1 mouse cellular context compared by ENCODE assay signal in genomic region chr8:72459881-72460533, GRCm38 (mm10).
TF ChIP-seq lines count a peak whose summit lies in the region.

No protein-coding gene starts in this region.

TF ChIP-seq in myocyte, 11 proteins besides CTCF, POLR2A, EP300 and RAD21 (continued from another document):
- TF ChIP-seq TCF3 (IDR thresholded peaks at IDR 0.05; ENCODE audit: insufficient read length, low read depth) (peak; percentile 92), CEBPB (IDR thresholded peaks at IDR 0.05; ENCODE audit: insufficient read depth, poor library complexity, severe bottlenecking) (no peak), USF1 (IDR thresholded peaks at IDR 0.05; ENCODE audit: low read depth) (no peak), MYOG (IDR thresholded peaks at IDR 0.05; ENCODE audit: control insufficient read depth in 1 of 3, insufficient read depth in 1 of 3, insufficient read length in 2 of 3, low read depth in 2 of 3) (peak; percentile 84 to 99 (median 91)), TCF12 (IDR thresholded peaks at IDR 0.05; ENCODE audit: insufficient read depth, poor library complexity, severe bottlenecking) (peak; percentile 68), MYOD1 (IDR thresholded peaks at IDR 0.05; ENCODE audit: control insufficient read depth in 1 of 3, insufficient read length in 2 of 3, low read depth in 2 of 3) (peak; percentile 27 to 94 (median 94)), REST (IDR thresholded peaks at IDR 0.05; ENCODE audit: insufficient read depth, insufficient read length) (no peak)
